Mouse (Mus musculus) embryo, embryonic 9.5 days (tissue): Measurements from ENCODE around the gene Dctn5.

ENCODE experiments used
- DNase-seq: peaks from one replicate; pipeline ENCODE4 v3.0.0-alpha.2; 2017; ENCODE audit errors: extremely low spot score

Dctn5 gene

GRCm38 (mm10) chr7:122160037-122160436, 27.2 kb downstream of the Dctn5 start:
- peak; percentile 37 for DNase-seq

GRCm38 (mm10) chr7:122163766-122164165, 30.9 kb downstream of the Dctn5 start:
- no peak for DNase-seq

- no peak for DNase-seq
Measured at GRCm38 (mm10) chr7:122167203-122167602, 34.4 kb downstream of the Dctn5 start.

- DNase-seq: no peak
Measured at GRCm38 (mm10) chr7:122170705-122171104, 37.9 kb downstream of the Dctn5 start.

GRCm38 (mm10) chr7:122171613-122172012, 38.8 kb downstream of the Dctn5 start:
- no peak for DNase-seq

- DNase-seq: no peak
Measured at GRCm38 (mm10) chr7:122180720-122181119, 47.9 kb downstream of the Dctn5 start.

- no peak for DNase-seq
Measured at GRCm38 (mm10) chr7:122184569-122184968, 51.7 kb downstream of the Dctn5 start.

- DNase-seq: no peak
Measured at GRCm38 (mm10) chr7:122186043-122186442, 53.2 kb downstream of the Dctn5 start, which contains the start of gene Ern2. Ern2 (minus strand) TSS chr7:122186207.

- DNase-seq: peak; percentile 58
Measured at GRCm38 (mm10) chr7:122189484-122189883, 56.6 kb downstream of the Dctn5 start.

GRCm38 (mm10) chr7:122191097-122191496, 58.3 kb downstream of the Dctn5 start:
- DNase-seq: no peak

- DNase-seq: no peak
Measured at GRCm38 (mm10) chr7:122193919-122194318, 61.1 kb downstream of the Dctn5 start.

- DNase-seq: no peak
Measured at GRCm38 (mm10) chr7:122196771-122197170, 63.9 kb downstream of the Dctn5 start.

- DNase-seq: peak; percentile 50
Measured at GRCm38 (mm10) chr7:122197306-122197705, 64.5 kb downstream of the Dctn5 start.
